Comparison of ENCODE assay signal across 9 mouse cellular contexts in genomic region chr8:76067721-76068120, GRCm38 (mm10).
DNase-seq lines count a peak whose midpoint lies in the region; ATAC-seq and TF ChIP-seq lines count a peak whose summit lies in the region.
"Had no signal": no experiment of that assay in that cellular context is flagged by ENCODE, and none has a peak within 500 bp of the region (broad histone marks: within the 10 kb centered on the region; RNA-seq: fewer than 3 reads in every experiment).

No protein-coding gene starts in this region.

- in situ Hi-C loops in ES-E14 (cut with MboI; ENCODE audit: low sequenced_read_pairs in 2 of 2, unreplicated experiment in 2 of 2): no loop called here

- no peak overlapping the region for H3K4me3 ChIP-seq in kidney, postnatal 0 days (replicated peaks; ENCODE audit: low read depth, low read length)
- no peak overlapping the region for H3K4me3 ChIP-seq in ES-E14 (ENCODE audit: insufficient read depth in 1 of 2, low read depth in 1 of 2, low read length in 2 of 2, poor library complexity in 1 of 2, severe bottlenecking in 1 of 2)

- H3K27me3 ChIP-seq in kidney, postnatal 0 days (ENCODE audit: insufficient read depth, low read length): no peaks in the 10 kb centered on the region

- H3K36me3 ChIP-seq in kidney, postnatal 0 days (ENCODE audit: insufficient read depth, low read length): no peaks in the 10 kb centered on the region
- H3K36me3 ChIP-seq in ES-E14 (ENCODE audit: control insufficient read depth, insufficient read depth, low read length, poor library complexity, severe bottlenecking): no peaks in the 10 kb centered on the region

- H3K9ac ChIP-seq in kidney, postnatal 0 days (ENCODE audit: low read depth, low read length): no peak overlapping the region
- no peak overlapping the region for H3K9ac ChIP-seq in ES-E14 (ENCODE audit: insufficient read depth, low read depth, low read length, poor library complexity, severe bottlenecking)

- H3K4me2 ChIP-seq in kidney, postnatal 0 days (ENCODE audit: low read length): no peak overlapping the region

- 8% methylated on average over 2 of the region's 2 CpGs for WGBS in kidney, postnatal 0 days

- no peaks in the 10 kb centered on the region for H3K9me3 ChIP-seq in kidney, postnatal 0 days (replicated peaks; ENCODE audit: low read length)
- no peaks in the 10 kb centered on the region for H3K9me3 ChIP-seq in ES-E14 (ENCODE audit: control insufficient read depth, insufficient read depth, low read depth, low read length)

- peak; percentile 75 for TF ChIP-seq CTCF in kidney, postnatal 0 days (IDR thresholded peaks at IDR 0.05; ENCODE audit: low read depth)

- no peak overlapping the region for H3K27ac ChIP-seq in kidney, postnatal 0 days
- no peak overlapping the region for H3K27ac ChIP-seq in ES-E14 (ENCODE audit: insufficient read depth, low read depth, low read length, poor library complexity, severe bottlenecking)
- H3K27ac ChIP-seq: macrophage had no signal

- DNase-seq in adrenal gland, postnatal 10 days: peak; percentile 11
- DNase-seq in adrenal gland, postnatal 4 days (ENCODE audit: low spot score in 2 of 2): no peak
- peak; percentile 70 for DNase-seq in kidney, postnatal 0 days (ENCODE audit: low spot score)
- DNase-seq in kidney, adult 18-20 months: no peak
- peak; percentile 34 for DNase-seq in ES-E14 (ENCODE audit: low read depth, low spot score)
- peak; percentile 51 for DNase-seq in forelimb bud, embryonic 11.5 days (ENCODE audit: low read depth, low spot score)
- DNase-seq in testis, postnatal 10 days (ENCODE audit: low spot score): no peak
- no peak for DNase-seq in neural tube, embryonic 10.5 days (ENCODE audit: extremely low spot score, low spot score)

- no peak for ATAC-seq in kidney, postnatal 0 days (replicated peaks; ENCODE audit: low FRiP score, low read depth)

- no peaks in the 10 kb centered on the region for H3K4me1 ChIP-seq in kidney, postnatal 0 days (replicated peaks; ENCODE audit: insufficient read depth, low read length)
- H3K4me1 ChIP-seq in ES-E14 (ENCODE audit: control insufficient read depth in 2 of 2, insufficient read depth in 2 of 2, low read length in 2 of 2, poor library complexity in 1 of 2): no peaks in the 10 kb centered on the region

TF ChIP-seq in ES-E14, 5 proteins besides CTCF, POLR2A, EP300 and RAD21:
- TF ChIP-seq HCFC1 (IDR thresholded peaks at IDR 0.05; ENCODE audit: borderline replicate concordance, insufficient read depth, low read length): no peak
- no peak for TF ChIP-seq ZNF384 (IDR thresholded peaks at IDR 0.05; ENCODE audit: low read depth, low read length)
- no peak for TF ChIP-seq MAFK (IDR thresholded peaks at IDR 0.05; ENCODE audit: insufficient read depth, low read depth, low read length)
- TF ChIP-seq CHD2 (IDR thresholded peaks at IDR 0.05; ENCODE audit: low read depth, low read length): no peak
- TF ChIP-seq ZC3H11A (IDR thresholded peaks at IDR 0.05; ENCODE audit: borderline replicate concordance, low read depth, low read length): no peak
TF ChIP-seq in ES-E14: peak in this region for 0.

Comparison
In these comparisons a context has a peak if more than half of its experiments do, and no peak if none do; other contexts are left out.
1. DNase-seq: peak in adrenal gland, postnatal 10 days (single experiment), kidney, postnatal 0 days (single experiment), ES-E14 (single experiment) and forelimb bud, embryonic 11.5 days (single experiment); none in adrenal gland, postnatal 4 days (0 of 2), kidney, adult 18-20 months (single experiment), testis, postnatal 10 days (single experiment) and neural tube, embryonic 10.5 days (single experiment).